Mouse (Mus musculus) heart, postnatal 10 days (tissue): Measurements from ENCODE around the gene Ofd1. TPM values are rescaled to one million over a fixed set of nuclear protein-coding genes. Genes with fewer than 3 reads are reported as not detected.

Experiments
- DNase-seq, 2 experiments: peaks; one replicate each; pipeline ENCODE4 v3.0.0; 2021
- intact Hi-C: fragments of 180-260 bp; cut with DNase I; formaldehyde crosslinking; loops from one replicate; pipeline ENCODE4 v1.15.1; 2025
- total RNA-seq, 2 experiments: library from RNA; stranded (reverse); gene quantifications; 2 replicates each; pipeline ENCODE4 v1.2.3; 2021

Gene Ofd1
- total RNA-seq, 2 experiments from 2014 or later: 5.0 to 5.7 TPM

DNA sequence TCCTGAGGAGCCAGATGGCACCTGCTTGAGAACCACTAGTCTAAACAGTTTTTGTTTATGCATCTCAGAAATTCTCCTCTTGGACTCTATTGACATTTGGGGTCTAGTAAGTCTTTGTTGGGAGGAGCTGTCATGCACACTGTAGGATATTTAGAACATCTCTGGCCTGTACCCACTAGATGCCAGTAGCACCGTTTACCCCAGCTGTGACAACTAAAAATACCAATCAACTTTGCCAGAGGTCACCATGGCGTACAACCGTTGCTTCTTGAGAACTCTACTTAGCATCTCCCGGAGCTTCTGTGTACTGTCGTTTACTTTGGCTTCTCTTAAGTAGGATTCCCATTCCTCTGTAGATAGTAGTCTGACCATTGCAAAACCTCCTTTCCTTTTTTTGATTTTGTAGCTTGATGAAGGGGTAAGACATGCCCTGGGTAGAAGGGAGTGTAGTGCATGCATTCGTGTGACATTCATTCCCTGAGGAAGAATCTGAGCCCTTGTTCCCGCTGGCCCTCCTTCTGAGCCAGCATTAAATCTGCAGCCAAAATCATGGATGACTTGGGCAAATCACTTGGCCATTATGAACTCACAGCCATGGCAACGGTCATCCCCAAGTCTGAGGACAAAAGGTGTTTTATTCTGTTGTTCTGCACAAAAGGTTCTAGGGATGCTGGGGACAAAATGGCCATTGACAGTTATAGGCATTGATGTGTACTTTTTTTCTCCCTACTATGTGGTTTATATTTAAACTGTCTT, 74.9 kb downstream of the Ofd1 start:
- intact Hi-C loops: no loop called here

GRCm38 (mm10) chrX:166360455-166360854, 80.0 kb downstream of the Ofd1 start:
- DNase-seq: no peak

More for the DNA sequence above, 74.9 kb downstream of the Ofd1 start:
- no peak for DNase-seq

DNA sequence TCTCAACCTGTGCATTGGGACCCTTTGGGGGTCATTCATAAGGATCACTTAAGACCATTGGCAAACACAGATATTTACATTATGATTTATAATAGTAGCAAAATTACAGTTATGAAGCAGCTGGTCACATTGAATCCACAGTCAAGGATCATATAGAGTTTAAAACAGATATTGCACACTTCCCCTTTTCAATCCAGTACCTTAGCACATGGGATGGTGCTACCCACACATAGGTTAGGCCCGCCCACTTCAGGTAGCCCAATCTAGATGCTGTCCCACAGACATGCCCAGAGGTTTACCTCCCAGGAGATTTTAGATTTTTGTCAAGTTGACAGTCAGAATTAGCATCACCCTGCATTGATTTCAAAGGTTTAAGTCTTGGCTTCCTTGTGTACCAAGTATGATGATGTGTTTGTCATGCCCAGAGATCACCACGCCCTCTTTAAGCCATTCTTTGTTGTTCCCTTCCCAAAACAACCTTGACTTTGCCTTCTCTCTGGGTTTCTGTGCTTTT, 80.5 kb downstream of the Ofd1 start:
- intact Hi-C loops: no loop called here
- DNase-seq: no peak

More at GRCm38 (mm10) chrX:166360455-166360854, 80.0 kb downstream of the Ofd1 start:
- intact Hi-C loops: no loop called here

DNA sequence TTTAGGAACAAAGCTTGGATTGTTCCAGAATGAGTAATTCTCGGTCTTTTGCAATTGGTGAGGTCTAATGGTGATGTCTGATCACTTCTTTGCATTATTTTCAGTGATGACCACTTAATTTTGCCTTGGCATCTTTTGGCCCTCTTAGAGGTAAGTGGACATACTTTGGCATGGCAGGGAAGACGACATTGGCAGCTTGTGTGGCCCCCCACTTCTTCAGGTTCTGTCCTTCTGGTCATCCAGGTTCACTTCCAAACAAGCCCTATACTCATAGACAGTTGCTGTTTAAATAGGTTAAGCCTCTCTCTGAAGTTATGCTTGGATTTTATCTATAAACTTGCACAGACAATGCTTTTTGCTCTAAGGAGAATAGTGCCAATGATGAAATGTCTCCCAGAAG, 81.5 kb downstream of the Ofd1 start:
- no peak for DNase-seq
- intact Hi-C loops: no loop called here

- intact Hi-C loops: no loop called here
- no peak for DNase-seq
Measured at GRCm38 (mm10) chrX:166356276-166356675, 84.2 kb downstream of the Ofd1 start.

- DNase-seq: peak; percentile 7 to 17
- intact Hi-C loops: no loop called here
Measured at GRCm38 (mm10) chrX:166354913-166355312, 85.6 kb downstream of the Ofd1 start.

DNA sequence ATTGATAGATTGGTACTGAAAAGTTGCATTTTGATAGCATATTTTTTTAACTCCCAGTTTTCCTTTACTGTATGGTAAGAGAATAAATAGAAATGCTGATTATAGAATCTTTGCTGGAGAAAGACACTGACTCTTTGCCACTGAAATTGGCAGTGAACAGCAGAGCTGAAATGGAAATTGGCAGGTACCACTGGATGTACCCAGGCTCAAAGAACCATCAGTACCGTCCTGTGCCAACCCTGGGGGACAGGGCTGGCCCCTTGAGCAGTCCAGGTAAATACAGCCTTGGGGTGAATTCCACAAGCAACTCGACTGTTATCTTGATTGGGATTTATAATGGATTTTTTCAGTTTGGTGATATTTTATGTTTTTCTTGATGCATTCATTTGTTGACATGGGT, 87.1 kb downstream of the Ofd1 start:
- DNase-seq: no peak
- intact Hi-C loops: no loop called here

DNA sequence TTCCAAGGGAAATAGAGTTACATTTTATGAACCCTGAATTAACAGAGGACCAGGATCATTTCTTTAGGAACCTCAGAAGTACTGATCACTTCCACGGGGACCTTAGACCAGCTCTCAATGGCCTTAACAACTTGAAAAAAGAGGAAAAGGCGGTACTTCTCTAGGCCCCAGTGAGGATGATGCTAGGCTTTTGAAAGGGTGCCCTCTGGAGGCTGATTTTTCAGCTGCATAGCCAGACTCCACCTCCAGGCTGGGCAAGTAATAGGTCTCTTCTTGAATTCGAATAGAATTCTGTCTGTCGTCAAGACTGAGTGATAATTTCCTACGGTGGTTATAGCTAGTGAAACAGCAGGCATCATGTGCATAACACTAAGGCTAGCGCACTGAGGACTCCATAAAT, 88.7 kb downstream of the Ofd1 start:
- intact Hi-C loops: loop anchor here (1.0 kb wide), 1 partner anchor 183 kb away; no protein-coding TSS in a partner anchor
- peak; percentile 49 to 67 for DNase-seq

GRCm38 (mm10) chrX:166348634-166349033, 91.9 kb downstream of the Ofd1 start:
- DNase-seq: no peak
- intact Hi-C loops: no loop called here

GRCm38 (mm10) chrX:166348086-166348485, 92.4 kb downstream of the Ofd1 start:
- no peak for DNase-seq
- intact Hi-C loops: no loop called here

DNA sequence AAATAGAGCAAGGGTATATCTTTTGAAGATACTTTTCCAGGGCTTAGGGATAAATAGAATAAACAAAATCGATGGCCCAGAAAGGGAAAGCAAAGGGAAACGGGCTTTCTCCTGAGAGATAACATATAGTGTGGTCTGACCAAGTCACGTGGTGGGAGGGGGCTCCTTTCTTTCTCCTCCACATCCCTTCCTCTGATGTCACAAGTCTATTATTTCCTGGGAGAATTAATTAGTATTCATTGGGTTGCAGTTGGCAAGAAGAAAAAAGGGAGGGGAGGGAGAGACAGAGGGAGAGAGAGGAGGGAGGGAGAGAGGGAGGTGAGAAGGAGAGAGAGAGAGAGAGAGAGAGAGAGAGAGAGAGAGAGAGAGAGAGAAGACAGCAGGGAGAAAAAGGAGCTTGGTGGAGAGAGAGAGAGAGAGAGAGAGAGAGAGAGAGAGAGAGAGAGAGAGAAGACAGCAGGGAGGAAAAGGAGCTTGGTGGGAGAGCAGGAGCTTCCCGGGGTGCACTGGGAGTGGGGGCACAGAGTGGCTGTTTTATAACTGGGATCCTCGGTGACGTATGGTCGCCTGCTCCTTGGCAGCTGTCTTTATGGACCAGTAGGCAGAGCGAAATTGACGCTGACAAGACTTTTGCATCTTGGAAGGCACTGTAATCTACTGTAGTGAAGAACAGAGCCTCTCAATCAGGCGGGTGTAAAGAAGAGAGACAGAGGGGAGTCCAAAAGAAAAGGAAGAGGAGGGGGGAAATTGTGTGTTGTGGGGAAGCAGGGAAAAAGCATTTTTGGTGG, 96.1 kb downstream of the Ofd1 start:
- intact Hi-C loops: no loop called here

GRCm38 (mm10) chrX:166341795-166342194, 98.7 kb downstream of the Ofd1 start:
- intact Hi-C loops: no loop called here

More for the DNA sequence above, 96.1 kb downstream of the Ofd1 start:
- peak in 1 of 2 experiments; percentile 6 for DNase-seq

More at GRCm38 (mm10) chrX:166341795-166342194, 98.7 kb downstream of the Ofd1 start:
- no peak for DNase-seq

Other genes starting within 250 kb of the Ofd1 start
- 1 to 10 TPM; 8.2 to 9.5 TPM for gene Gpm6b, start 201.8 kb downstream of the Ofd1 start, total RNA-seq
- 10 to 100 TPM; 15.8 to 16.4 TPM for gene Trappc2, start 130 bp downstream of the Ofd1 start, total RNA-seq
- 10 to 100 TPM; 26.9 to 28.1 TPM for gene Rab9, start 39.2 kb upstream of the Ofd1 start, total RNA-seq
- gene Tceanc, start 77.9 kb upstream of the Ofd1 start, total RNA-seq: 1 to 10 TPM; 2.7 to 3.5 TPM
- gene Egfl6, start 145.0 kb upstream of the Ofd1 start, total RNA-seq: under 1 TPM; 0.79 to 0.82 TPM